Mouse (Mus musculus) embryo, embryonic 11.5 days (tissue): ENCODE results near the gene Gm39566.

ENCODE experiments used
- DNase-seq: peaks from one replicate; pipeline ENCODE4 v3.0.0-alpha.2; 2012; ENCODE audit warnings: low read depth, low spot score

Gene Gm39566

GRCm38 (mm10) chr11:69797924-69798323, 17.2 kb downstream of the Gm39566 start:
- DNase-seq, result no peak

GRCm38 (mm10) chr11:69795983-69796435, 19.1 kb downstream of the Gm39566 start:
- no peak for DNase-seq

- peak; percentile 82 for DNase-seq
Measured at GRCm38 (mm10) chr11:69795168-69795982, 19.7 kb downstream of the Gm39566 start, which contains the start of gene Chrnb1. TSS of gene Chrnb1 (minus strand) at chr11:69795943.

GRCm38 (mm10) chr11:69793429-69793828, 21.7 kb downstream of the Gm39566 start:
- DNase-seq, result no peak

GRCm38 (mm10) chr11:69791420-69791819, 23.7 kb downstream of the Gm39566 start:
- DNase-seq, result no peak

GRCm38 (mm10) chr11:69789431-69789830, 25.7 kb downstream of the Gm39566 start:
- no peak for DNase-seq

- no peak for DNase-seq
Measured at GRCm38 (mm10) chr11:69787306-69787705, 27.8 kb downstream of the Gm39566 start.

GRCm38 (mm10) chr11:69784793-69785272, 30.3 kb downstream of the Gm39566 start:
- DNase-seq, result no peak

GRCm38 (mm10) chr11:69781828-69782227, 33.3 kb downstream of the Gm39566 start:
- no peak for DNase-seq

GRCm38 (mm10) chr11:69778985-69779384, 36.1 kb downstream of the Gm39566 start:
- DNase-seq, result no peak

GRCm38 (mm10) chr11:69778258-69778982, 36.7 kb downstream of the Gm39566 start:
- DNase-seq, result no peak

GRCm38 (mm10) chr11:69777504-69778257, 37.4 kb downstream of the Gm39566 start:
- DNase-seq, result no peak

GRCm38 (mm10) chr11:69776488-69776887, 38.6 kb downstream of the Gm39566 start:
- DNase-seq, result no peak

GRCm38 (mm10) chr11:69775716-69776115, 39.4 kb downstream of the Gm39566 start:
- no peak for DNase-seq

- DNase-seq, result no peak
Measured at GRCm38 (mm10) chr11:69774961-69775360, 40.1 kb downstream of the Gm39566 start.

- DNase-seq, result no peak
Measured at GRCm38 (mm10) chr11:69767625-69767909, 47.5 kb downstream of the Gm39566 start.

- no peak for DNase-seq
Measured at GRCm38 (mm10) chr11:69766872-69767624, 48.0 kb downstream of the Gm39566 start.

GRCm38 (mm10) chr11:69766126-69766609, 48.9 kb downstream of the Gm39566 start:
- DNase-seq, result no peak

GRCm38 (mm10) chr11:69765221-69766125, 49.6 kb downstream of the Gm39566 start, which contains the start of gene Zbtb4:
TSS of gene Zbtb4 (plus strand) at chr11:69765912.
- DNase-seq, result no peak

GRCm38 (mm10) chr11:69763551-69763950, 51.5 kb downstream of the Gm39566 start:
- no peak for DNase-seq
